Mouse (Mus musculus) bone marrow macrophage, adult 2 months (primary cell): ENCODE measurements around the gene Nlrc5. TPM values are rescaled to one million over a fixed set of nuclear protein-coding genes. Genes with fewer than 3 reads are reported as not detected.

Source experiments
- H3K27ac ChIP-seq: 2 replicates; pipeline ENCODE4 v1.5.1; 2012; ENCODE audit warnings: low read depth, low read length; ENCODE audit not compliant: insufficient read depth
- H3K4me1 ChIP-seq: 2 replicates; pipeline ENCODE4 v1.6.1; 2012; ENCODE audit warnings: low read length; ENCODE audit not compliant: control insufficient read depth, insufficient read depth
- H3K4me3 ChIP-seq: 2 replicates; pipeline ENCODE4 v1.5.1; 2012; ENCODE audit warnings: mild to moderate bottlenecking, low read length, moderate library complexity; ENCODE audit not compliant: insufficient read depth
- CTCF ChIP-seq: IDR thresholded peaks from 2 replicates; pipeline ENCODE4 v1.5.1; 2012; ENCODE audit warnings: low read depth, mild to moderate bottlenecking, low read length, moderate library complexity
- POLR2A ChIP-seq: IDR thresholded peaks from 2 replicates; pipeline ENCODE4 v1.6.1; 2012; ENCODE audit warnings: mild to moderate bottlenecking, low read depth, low read length, borderline replicate concordance
- polyA plus RNA-seq: library from polyadenylated mRNA; stranded (reverse); fragments of >200 nt; gene quantifications from 2 replicates; pipeline ENCODE4 v1.2.4, GENCODE M21; 2012; ENCODE audit not compliant: missing spikeins, insufficient read depth, insufficient read length

The Nlrc5 gene
- polyA plus RNA-seq, 1 experiment: 37.8 TPM

- no peak overlapping the region for H3K4me3 ChIP-seq
- H3K4me1 ChIP-seq: peaks cover 15% of the 10 kb centered on the region
- no peak for TF ChIP-seq POLR2A
- no peak for TF ChIP-seq CTCF
- no peak overlapping the region for H3K27ac ChIP-seq
Measured at GRCm38 (mm10) chr8:94567159-94567849, 133.1 kb downstream of the Nlrc5 start.

GRCm38 (mm10) chr8:94568098-94568497, 133.9 kb downstream of the Nlrc5 start:
- TF ChIP-seq CTCF: no peak
- no peak for TF ChIP-seq POLR2A
- H3K27ac ChIP-seq: no peak overlapping the region
- no peak overlapping the region for H3K4me3 ChIP-seq
- peaks cover 15% of the 10 kb centered on the region for H3K4me1 ChIP-seq

GRCm38 (mm10) chr8:94569419-94569818, 135.3 kb downstream of the Nlrc5 start:
- Histone ChIP-seq H3K27ac (no peak overlapping the region), H3K4me1 (peaks cover 12% of the 10 kb centered on the region)
- TF ChIP-seq CTCF: no peak

GRCm38 (mm10) chr8:94571896-94572295, 137.7 kb downstream of the Nlrc5 start:
- H3K4me1 ChIP-seq: peaks cover 9% of the 10 kb centered on the region
- no peak overlapping the region for H3K27ac ChIP-seq
- H3K4me3 ChIP-seq: no peak overlapping the region
- TF ChIP-seq CTCF (no peak), POLR2A (no peak)

More at GRCm38 (mm10) chr8:94569419-94569818, 135.3 kb downstream of the Nlrc5 start:
- no peak overlapping the region for H3K4me3 ChIP-seq

- Histone ChIP-seq H3K4me3 (no peak overlapping the region), H3K4me1 (peaks cover 6% of the 10 kb centered on the region), H3K27ac (no peak overlapping the region)
- TF ChIP-seq CTCF: no peak
- TF ChIP-seq POLR2A: no peak
Measured at GRCm38 (mm10) chr8:94574159-94574907, 140.2 kb downstream of the Nlrc5 start.

- Histone ChIP-seq H3K4me3 (no peak overlapping the region), H3K27ac (no peak overlapping the region), H3K4me1 (no peaks in the 10 kb centered on the region)
- no peak for TF ChIP-seq POLR2A
- no peak for TF ChIP-seq CTCF
Measured at GRCm38 (mm10) chr8:94575148-94575547, 141.0 kb downstream of the Nlrc5 start.

Other genes with a start within 250 kb of the Nlrc5 start
- gene Nup93, start 219.8 kb upstream of the Nlrc5 start, polyA plus RNA-seq: 21.4 and 23.7 TPM in 2 replicates
- gene Slc12a3, start 105.2 kb upstream of the Nlrc5 start, polyA plus RNA-seq: 1.1 TPM in 1 of 2 replicates, not detected in the other
- gene Herpud1, start 47.9 kb upstream of the Nlrc5 start, polyA plus RNA-seq: 86.2 and 93.4 TPM in 2 replicates
- 43.6 and 45.7 TPM in 2 replicates for gene Cpne2, start 98.6 kb downstream of the Nlrc5 start, polyA plus RNA-seq
- gene Rspry1, start 167.6 kb downstream of the Nlrc5 start, polyA plus RNA-seq: 22.0 and 23.8 TPM in 2 replicates
- gene Fam192a, start 167.6 kb downstream of the Nlrc5 start, polyA plus RNA-seq: 77.1 and 77.4 TPM in 2 replicates
- 25.3 and 32.4 TPM in 2 replicates for gene Arl2bp, start 232.2 kb downstream of the Nlrc5 start, polyA plus RNA-seq